Mouse (Mus musculus) right cerebral cortex, adult 18-20 months (tissue): ENCODE data around the gene Gm10277.
"Not testable (repeated sequence)": the region's sequence is repeated elsewhere in the genome, so short reads cannot be mapped to it uniquely, and the experiment has no call there.

ENCODE experiments used
- DNase-seq: peaks from one replicate; pipeline ENCODE4 v3.0.0; 2022; ENCODE audit warnings: mixed read lengths

Gene Gm10277

DNA sequence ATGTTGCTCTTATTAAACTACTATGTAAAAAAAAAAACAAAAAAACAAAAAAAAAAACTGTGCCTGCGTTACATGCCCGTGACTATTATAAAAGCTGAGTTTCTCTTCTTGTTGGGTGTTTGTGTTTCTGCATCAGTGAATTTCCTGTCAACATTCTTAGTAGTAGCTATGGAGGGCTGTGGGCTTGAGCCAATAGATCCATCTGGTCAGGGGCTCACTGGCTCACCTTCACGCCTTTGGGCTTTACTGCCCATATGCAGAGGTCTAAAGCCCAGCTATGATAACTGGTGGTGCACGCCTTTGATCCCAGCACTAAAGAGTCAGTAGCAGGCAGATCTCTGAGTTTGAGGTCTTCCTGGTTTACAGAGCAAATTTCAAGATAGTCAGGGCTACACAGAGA is 18.1 kb downstream of the Gm10277 start:
- no peak for DNase-seq

DNA sequence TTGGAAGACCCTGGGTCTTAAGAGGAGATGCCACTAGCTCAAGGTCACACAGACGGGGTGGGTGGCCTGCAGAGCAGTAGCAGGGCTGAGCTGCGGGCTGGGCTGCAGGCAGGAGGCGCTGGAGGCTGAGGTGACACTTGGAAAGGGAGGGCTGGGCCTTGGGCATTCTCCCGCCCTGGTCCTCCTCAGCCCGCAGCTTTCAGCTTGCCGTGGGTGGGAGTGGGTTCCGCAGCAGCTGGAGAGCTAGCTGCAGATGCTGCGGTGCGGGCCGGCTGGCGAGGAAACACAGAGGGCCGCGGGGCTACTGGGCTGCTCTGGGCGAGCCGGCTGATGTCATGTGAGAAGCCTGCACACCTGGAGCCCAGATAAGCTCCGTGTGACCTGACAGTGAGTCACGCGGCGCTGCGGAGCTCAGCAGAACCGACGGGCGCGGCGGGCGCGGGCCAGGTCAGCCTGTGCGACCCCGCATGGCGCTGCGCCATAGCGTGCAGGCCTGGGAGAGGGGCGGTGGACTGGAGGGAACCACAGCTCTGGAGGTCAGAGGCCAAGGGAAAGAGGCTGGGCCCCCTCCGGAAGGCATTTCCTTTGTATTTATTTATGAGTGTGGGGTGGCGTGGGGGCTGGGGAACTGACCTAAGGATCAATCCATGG is 21.1 kb downstream of the Gm10277 start:
- DNase-seq = peak; percentile 72

DNA sequence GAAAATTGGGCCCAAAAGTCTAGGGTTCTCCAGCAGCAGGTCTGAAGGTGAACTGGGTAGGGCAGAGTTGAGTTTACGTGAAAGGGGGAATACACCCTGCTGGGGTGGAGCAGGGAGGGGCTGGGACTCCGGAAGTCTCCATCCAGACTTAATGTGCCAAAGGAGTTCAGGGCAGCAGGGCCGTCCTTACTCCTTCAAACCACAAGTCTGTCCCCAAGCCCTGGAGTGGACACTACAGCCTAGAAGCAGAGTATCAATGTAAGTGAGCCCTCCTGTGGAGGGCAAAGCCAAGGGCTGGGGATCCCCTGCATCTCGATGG is 22.1 kb downstream of the Gm10277 start:
- DNase-seq = no peak

DNA sequence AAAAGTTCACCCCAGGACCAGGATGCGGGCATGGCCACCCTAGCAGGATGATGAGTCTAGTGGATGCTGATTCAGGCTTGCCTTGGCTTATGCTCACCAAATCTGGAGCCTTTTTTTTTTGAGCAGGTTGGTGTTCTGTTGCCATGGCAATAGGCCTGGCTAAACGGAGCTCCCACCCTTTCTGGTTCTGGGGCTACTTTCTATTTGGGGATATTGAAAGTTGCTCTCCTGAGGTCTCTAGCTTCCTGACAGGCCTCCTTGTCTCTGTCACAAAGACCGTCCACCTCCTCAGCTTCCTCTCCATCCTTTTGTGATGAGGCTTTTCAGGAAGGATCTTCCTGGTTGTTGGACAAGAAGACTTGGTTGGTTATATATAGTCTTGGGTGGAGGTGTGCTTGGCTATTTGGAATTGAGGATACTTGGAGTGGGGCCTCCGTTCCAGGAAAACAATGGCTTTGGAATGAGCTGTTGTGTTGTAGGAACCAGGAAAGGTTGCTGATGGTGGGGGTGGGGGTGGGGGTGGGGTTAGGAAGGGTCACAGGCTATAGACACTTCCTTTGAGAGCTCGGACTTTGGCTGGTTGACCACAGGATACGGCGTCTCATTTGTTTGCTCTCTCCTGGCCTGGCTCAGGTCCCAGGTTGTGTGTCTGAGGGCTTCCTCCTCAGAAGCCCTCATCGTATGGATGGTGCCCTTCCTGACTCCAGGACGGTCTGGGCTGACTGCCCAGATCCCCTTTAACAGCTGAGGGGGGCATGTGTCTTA is 22.7 kb downstream of the Gm10277 start:
- peak; percentile 59 for DNase-seq

DNA sequence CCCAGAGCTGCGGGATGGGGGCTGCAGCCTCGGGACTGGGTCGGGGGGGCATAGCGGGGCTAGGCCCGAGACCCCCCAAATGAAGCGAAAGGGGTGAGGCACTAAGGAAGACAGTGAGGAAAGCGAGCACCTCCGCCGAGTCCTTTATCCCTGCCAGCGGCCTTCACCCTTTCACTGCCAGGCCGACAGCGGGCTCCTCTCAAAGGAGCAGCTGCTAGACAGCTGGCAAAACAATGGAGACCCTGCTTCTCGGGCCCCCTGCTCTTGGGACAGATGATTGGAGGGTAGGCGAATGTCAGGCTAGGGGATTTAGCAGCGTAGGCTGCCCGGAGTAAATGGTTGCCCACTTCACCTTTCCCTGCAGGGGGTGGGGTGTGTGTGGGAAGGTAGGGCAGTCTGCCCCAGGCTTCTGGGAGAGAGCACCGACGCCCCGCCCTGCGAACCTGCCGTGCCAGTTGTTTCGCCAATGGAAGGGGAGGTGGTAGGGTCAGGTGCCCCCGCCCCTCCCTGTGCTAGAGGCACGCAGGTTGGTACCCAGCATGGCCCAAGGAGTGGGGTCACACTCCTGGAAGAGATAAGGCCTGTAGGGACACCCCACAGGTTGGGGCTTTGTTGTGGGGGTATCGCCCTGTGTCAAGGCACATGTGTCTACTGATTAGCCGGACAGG is 23.7 kb downstream of the Gm10277 start:
- DNase-seq = peak; percentile 47

DNA sequence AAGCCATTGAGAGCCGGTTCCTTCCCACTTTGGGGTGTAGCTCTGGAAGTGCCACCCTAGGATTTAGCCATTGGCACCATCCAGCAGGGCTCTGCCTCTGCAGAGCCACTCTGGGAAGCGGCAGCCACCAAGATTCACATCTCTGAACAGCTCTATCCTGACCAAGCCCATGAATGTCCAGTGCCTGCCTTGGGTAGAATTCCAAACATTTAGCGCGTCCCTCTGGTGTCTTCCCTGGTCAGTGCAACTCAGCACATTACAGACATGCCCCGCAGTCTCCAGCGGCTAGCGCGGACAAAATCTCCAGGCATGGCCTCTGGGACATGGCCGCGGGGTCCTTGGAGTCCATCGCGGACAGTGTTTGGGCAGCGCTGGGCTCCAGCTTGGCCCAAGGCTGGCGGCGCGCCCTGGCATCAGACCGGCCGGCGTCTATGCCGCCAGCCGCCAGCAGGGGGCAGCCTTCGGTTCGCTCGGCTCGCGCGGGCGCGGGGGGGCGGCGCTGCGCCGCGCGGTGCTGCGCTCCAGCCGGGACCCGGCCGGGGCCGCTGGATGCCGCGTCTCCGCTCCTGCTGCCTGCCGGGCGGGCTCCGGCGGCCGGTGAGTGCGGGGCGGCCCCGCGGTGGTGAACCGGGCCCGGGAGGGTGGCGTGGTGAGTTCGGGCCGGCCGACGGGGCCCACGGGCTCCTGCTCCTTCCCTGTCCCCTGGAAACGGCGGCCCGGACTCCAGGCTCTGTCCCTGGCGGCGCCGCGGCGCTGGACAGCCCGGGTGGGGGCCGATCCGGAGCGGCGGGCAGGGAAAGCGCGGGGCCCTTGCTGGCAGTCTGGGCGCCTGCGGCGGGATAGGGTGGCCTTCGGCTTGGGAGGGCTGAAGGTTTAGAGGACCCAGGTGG is 24.5 kb downstream of the Gm10277 start, which contains the start of gene Myo18a:
Gene Myo18a, plus strand, starts transcription at position 464 of the 890 bp plus-strand sequence.
- DNase-seq = peak; percentile 79

DNA sequence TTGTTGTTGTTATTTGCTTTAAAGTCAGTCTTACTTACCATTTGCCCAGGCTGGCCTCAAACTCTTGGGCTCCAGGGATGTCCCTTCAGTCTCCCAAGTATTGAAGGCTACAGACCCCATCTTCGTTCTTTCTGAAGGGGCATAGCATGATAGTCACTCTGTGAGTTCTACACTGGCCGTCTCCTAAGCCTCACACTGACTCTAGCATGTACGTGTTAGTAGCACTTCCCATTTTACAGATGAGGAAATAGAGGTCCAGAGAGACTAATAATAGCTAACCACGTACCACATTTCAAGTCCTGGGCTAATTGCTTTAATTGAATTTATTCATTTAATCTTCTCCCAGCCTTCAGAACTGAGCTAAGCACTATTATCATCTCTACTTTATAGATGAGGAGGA is 27.5 kb downstream of the Gm10277 start:
- no peak for DNase-seq

DNA sequence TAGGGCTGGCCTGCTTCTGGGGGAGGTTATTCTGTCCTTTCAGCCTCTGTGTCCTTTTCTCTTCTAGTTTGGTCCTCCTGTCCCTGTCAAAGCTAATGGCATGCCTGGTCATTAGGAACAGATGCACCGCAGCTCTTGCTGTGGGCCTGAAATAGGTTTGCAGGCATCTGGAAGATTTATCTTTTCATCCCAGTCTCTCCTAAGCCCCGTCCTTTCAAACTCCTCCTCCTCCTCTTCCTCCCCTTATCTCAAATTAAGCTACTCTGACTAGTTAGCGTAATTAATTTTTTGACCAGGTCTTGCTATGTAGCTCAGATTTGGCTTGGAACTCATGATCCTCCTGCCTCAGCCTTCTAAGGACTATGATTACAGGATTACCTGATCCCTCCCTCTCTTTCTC is 34.1 kb downstream of the Gm10277 start:
- no peak for DNase-seq

DNA sequence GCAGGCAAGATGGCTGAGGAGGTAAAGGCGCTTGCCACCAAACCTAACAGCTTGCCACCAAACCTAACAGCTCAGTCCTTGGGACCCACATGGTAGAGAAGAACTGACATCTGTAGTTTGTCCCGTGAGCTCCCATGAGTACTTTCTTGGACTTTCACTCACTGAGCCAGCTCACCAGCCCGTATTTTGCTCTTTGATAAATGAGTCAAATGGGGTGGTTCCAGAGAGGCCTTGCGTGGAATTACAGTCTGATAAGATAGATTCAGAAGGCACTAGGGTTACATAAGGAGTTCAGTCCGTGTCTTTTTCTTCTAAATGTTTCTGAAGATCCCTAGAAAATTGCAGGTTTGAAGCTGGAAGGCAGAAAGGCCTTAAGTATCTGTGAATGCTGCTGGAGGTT is 35.0 kb downstream of the Gm10277 start:
- DNase-seq = no peak

DNA sequence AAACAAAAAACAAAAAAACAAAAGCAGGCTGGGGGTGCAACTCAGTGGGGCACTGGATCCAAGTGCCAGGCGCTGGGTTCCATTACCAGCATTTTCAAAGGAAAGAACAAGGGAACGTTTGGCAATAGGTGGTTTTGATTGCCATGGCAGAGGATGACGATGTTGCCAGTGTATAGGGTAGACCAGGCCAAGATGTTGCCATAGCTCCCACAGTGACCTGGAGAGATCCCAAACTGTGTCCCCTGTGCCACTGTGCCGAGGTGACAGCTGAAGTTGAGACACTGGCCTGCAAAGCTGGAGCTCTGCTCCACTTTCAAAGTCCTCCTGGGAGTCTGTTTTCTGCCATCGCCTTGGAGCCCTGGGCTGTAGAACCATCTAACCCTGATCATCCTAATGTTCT is 38.6 kb downstream of the Gm10277 start:
- no peak for DNase-seq

DNA sequence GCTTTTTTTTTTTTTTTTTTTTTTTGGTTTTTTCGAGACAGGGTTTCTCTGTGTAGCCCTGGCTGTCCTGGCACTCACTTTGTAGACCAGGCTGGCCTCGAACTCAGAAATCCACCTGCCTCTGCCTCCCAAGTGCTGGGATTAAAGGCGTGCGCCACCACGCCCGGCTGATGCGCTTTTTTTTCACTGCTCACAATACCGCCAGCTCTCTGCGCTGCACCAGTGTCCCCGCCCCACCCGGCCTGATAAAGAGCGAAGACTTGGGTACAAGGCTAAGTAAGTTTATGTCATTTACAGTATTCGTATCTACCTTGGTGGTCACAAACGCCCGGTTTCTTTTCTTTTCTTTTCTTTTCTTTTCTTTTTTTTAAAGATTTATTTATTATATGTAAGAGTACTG is 40.4 kb downstream of the Gm10277 start:
- DNase-seq = not testable (repeated sequence)

DNA sequence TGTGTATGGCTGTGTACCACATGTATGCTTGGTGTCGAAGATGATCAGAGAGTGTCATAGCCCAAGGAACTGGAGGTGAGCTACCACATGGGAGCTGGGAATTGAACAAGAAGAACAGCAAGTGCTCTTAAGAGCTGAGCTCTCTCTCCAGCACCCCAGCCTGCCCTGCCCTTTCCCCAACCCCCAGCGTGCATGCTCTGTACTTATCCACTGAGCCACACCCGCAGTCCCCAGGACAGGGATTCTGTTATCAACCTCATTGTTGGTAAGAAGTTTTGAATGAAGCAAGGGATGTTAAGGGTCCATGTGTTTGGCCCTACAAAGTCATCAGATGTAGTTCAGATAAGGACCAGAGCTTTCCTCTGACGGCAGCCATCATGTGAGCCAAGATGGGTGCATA is 40.9 kb downstream of the Gm10277 start:
- DNase-seq = no peak

DNA sequence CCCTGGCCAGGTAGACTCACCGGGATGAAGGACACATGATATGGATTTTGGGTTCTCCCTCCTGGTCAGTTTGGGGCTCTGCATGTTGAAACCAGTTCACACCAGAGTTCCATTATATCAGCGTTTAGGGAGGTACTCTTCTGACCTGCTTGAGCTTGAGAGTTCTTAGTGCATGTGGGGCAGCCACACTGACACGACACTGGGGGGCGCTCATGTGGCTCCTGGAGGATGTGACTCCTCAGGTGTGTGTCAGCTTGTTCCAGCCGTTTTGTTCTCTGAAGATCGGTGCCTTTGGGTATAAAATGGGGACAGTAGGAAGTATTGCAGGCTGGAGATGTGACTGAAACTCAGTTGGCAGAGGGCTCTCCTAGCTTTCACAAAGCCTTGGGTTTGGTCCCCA is 43.6 kb downstream of the Gm10277 start:
- peak; percentile 22 for DNase-seq

DNA sequence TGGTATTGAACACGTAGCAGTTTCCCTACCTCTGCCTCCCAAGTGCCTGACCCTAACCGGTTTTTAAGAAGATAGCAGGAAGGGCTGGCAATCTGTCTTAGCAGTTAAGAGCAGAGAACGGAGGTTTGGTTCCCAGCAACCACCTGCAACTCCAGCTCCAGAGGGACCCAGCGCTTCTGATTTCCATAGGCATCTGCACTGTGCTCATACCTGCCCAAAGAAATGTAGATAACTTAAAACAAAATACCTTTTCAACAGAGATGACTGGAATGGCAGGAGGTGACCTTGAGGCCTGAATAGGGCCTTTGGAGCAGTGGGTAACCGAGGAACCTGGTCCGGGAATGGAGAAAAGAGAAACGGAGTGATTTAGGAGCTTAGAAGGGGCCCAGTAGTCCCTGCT is 49.0 kb downstream of the Gm10277 start:
- no peak for DNase-seq

DNA sequence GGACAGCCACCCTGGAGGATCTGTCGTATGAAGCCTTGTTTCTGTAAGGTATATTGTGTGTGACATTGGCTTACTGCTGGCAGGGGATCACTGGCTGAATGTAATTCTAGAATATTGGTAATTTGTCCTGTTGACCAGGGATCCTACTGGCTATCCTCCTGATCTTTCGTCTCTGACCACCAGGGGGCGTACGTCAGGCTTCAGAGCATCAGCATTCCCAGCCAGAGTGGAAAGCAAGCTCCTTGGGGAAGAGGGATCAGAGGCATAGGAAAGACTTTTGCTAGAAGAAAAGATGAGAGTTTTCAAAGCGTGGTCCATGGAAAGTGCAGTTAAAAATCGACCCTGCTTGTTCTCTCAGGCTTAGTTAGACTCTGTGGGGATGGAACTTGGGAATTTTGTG is 50.3 kb downstream of the Gm10277 start:
- peak; percentile 78 for DNase-seq
